ENCODE assay signal across 8 mouse cellular contexts in the genomic region with DNA sequence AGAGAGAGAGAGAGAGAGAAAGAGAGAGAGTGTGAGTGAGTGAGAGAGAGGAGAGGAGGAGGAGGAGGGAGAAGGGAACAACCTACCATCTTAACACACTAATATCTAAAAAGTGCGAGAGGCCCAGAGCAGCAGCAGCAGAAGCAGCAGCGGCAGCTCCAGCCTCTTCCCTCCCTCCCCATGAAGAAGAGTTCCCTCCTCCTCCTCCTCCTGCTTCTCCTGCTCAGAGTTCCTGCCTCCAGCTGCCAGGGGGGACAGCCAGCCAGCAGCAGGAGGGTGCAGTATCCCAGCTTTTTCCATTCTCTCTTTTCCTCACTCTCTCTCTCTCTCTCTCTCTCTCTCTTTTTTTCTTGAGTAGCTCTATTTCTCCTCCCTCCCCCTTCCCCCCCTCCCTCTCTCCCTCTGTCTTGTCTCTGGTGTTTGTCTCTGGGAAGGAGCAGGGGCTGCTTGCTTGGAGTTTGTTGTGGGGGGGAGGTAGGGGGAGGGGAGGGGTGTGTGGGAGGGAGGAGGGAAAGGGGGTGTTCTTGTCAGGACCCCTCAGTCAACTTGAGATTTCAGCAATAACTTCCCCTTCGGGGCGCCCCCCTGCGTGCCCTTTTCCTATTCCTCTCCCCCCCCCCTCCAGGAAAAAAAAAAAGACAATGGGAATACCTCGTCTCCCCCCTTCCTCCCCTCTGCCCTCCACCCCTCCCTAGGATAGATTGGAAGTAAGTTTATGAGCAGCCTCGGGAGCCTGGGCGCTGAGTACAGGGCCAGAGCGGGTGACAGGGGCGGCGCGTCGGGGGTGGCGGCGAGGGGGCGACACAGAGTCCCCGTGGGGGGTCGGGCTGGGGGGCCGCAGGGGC.
DNase-seq lines count a peak whose midpoint lies in the region; ATAC-seq lines count a peak whose summit lies in the region.

No protein-coding gene starts in this region.

- peak overlapping the region; percentile 86 for H3K9ac ChIP-seq in heart, embryonic 15.5 days
- peak overlapping the region; percentile 85 for H3K9ac ChIP-seq in liver, embryonic 16.5 days (ENCODE audit: low read depth, low read length)
- H3K9ac ChIP-seq in neural tube, embryonic 15.5 days (replicated peaks): peak overlapping the region; percentile 82

- H3K36me3 ChIP-seq in forebrain, embryonic 10.5 days (replicated peaks): no peaks in the 10 kb centered on the region
- no peaks in the 10 kb centered on the region for H3K36me3 ChIP-seq in heart, embryonic 15.5 days
- H3K36me3 ChIP-seq in liver, embryonic 16.5 days (ENCODE audit: control insufficient read depth, insufficient read depth): no peaks in the 10 kb centered on the region
- no peaks in the 10 kb centered on the region for H3K36me3 ChIP-seq in neural tube, embryonic 15.5 days

- DNase-seq in CD4-positive, CD25-positive, alpha-beta regulatory T cell, adult 2 months (ENCODE audit: low read depth, low spot score): peak; percentile 68
- peak; percentile 88 for DNase-seq in brain, adult 2 months (ENCODE audit: low read depth, low spot score)
- peak; percentile 77 for DNase-seq in forebrain, embryonic 10.5 days (ENCODE audit: extremely low spot score, low spot score)
- peak; percentile 48 to 61 for DNase-seq in kidney, postnatal 36 days
- DNase-seq in thymus, adult 18-20 months: peak; percentile 32 to 46

- H3K4me2 ChIP-seq in heart, embryonic 15.5 days: peak overlapping the region; percentile 83
- peak overlapping the region; percentile 97 for H3K4me2 ChIP-seq in liver, embryonic 16.5 days (ENCODE audit: low read depth, low read length)
- peak overlapping the region; percentile 91 for H3K4me2 ChIP-seq in neural tube, embryonic 15.5 days

- no peaks in the 10 kb centered on the region for H3K9me3 ChIP-seq in forebrain, embryonic 10.5 days
- no peaks in the 10 kb centered on the region for H3K9me3 ChIP-seq in heart, embryonic 15.5 days (replicated peaks)
- no peaks in the 10 kb centered on the region for H3K9me3 ChIP-seq in liver, embryonic 16.5 days (replicated peaks; ENCODE audit: control insufficient read depth, low read length)
- no peaks in the 10 kb centered on the region for H3K9me3 ChIP-seq in neural tube, embryonic 15.5 days (replicated peaks)

- no peaks in the 10 kb centered on the region for H3K27me3 ChIP-seq in forebrain, embryonic 10.5 days (ENCODE audit: poor library complexity, severe bottlenecking)
- no peaks in the 10 kb centered on the region for H3K27me3 ChIP-seq in heart, embryonic 15.5 days
- no peaks in the 10 kb centered on the region; the same call in 1 of the 2 replicates for H3K27me3 ChIP-seq in liver, embryonic 16.5 days (ENCODE audit: control insufficient read depth, insufficient read depth, low read depth, low read length)
- H3K27me3 ChIP-seq in neural tube, embryonic 15.5 days (replicated peaks): no peaks in the 10 kb centered on the region

- ATAC-seq in heart, embryonic 15.5 days (replicated peaks; ENCODE audit: insufficient number of reproducible peaks, insufficient read depth, low FRiP score, low read depth): peak; percentile 29
- peak; percentile 12 for ATAC-seq in liver, embryonic 16.5 days (ENCODE audit: low read depth)
- peak; percentile 58 for ATAC-seq in neural tube, embryonic 15.5 days (ENCODE audit: low FRiP score)

- peak overlapping the region; percentile 79 for H3K4me3 ChIP-seq in forebrain, embryonic 10.5 days
- peak overlapping the region; percentile 73 for H3K4me3 ChIP-seq in heart, embryonic 15.5 days
- H3K4me3 ChIP-seq in liver, embryonic 16.5 days (ENCODE audit: low read depth, low read length): peak overlapping the region; percentile 83
- peak overlapping the region; percentile 84 for H3K4me3 ChIP-seq in neural tube, embryonic 15.5 days (replicated peaks)

- WGBS in forebrain, embryonic 10.5 days: 0% methylated on average over 18 of the region's 19 CpGs
- under 1% methylated on average over 18 of the region's 19 CpGs for WGBS in heart, embryonic 15.5 days
- WGBS in liver, embryonic 16.5 days (ENCODE audit: insufficient replicate concordance): 0% methylated on average over 19 of the region's 19 CpGs
- 0% methylated on average over 9 of the region's 19 CpGs for WGBS in neural tube, embryonic 15.5 days

- H3K4me1 ChIP-seq in forebrain, embryonic 10.5 days: peaks cover 51% of the 10 kb centered on the region
- peaks cover 22% of the 10 kb centered on the region for H3K4me1 ChIP-seq in heart, embryonic 15.5 days (replicated peaks)
- H3K4me1 ChIP-seq in liver, embryonic 16.5 days (ENCODE audit: control insufficient read depth, low read depth, low read length): peaks cover 8% of the 10 kb centered on the region
- peaks cover 35% of the 10 kb centered on the region for H3K4me1 ChIP-seq in neural tube, embryonic 15.5 days

- peak overlapping the region; percentile 99 for H3K27ac ChIP-seq in forebrain, embryonic 10.5 days
- H3K27ac ChIP-seq in heart, embryonic 15.5 days: peak overlapping the region; percentile 98
- H3K27ac ChIP-seq in liver, embryonic 16.5 days (ENCODE audit: low read length): peak overlapping the region; percentile 95
- H3K27ac ChIP-seq in neural tube, embryonic 15.5 days (replicated peaks): peak overlapping the region; percentile 100

Comparison
In these comparisons a context has a peak if more than half of its experiments do, and no peak if none do; other contexts are left out.
1. Peak in every context shown above with its lines: DNase-seq, ATAC-seq, H3K4me3 ChIP-seq and H3K27ac ChIP-seq.